Mouse (Mus musculus): ENCODE measurements around the gene Mipep. TPM values are rescaled to one million over a fixed set of nuclear protein-coding genes. Genes with fewer than 3 reads are reported as not detected.

Mipep gene
- polyA plus RNA-seq, 2 experiments: 13.1 to 21.4 TPM

DNA sequence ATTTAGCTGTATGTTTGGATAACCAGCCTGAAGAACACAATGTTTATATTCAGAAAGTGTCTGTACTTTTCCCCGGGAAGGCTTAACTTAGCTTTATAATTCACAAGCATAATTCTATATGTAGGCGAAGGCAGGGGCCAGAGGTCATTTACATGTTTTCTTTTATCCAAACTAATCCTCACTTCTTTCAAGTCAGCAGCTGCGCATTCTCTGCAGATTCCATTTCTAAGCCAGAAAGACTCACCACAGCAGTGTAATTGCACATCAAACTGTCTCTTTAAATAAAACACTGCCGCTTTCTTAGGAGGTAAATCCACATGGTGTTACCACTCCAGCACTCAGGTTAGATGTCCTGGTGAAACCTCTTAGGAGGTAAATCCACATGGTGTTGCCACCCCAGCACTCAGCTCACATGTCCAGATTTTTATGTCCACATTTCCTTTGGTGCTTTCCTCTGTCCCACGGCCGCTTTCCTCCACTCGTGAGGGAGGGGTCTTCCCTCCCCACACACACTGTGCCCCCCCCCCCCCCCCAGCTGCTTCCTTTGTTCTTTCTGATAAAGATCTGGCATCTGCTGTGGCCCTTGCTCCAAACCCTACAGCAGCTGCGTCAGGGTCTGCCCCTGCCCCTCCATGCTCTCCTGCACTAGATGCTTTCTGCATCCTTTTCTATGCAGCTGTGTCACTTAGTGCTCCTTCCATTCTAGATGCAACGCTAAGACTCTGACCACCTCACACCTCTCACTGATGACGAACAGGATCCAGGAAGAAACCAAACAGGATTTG, 61.1 kb downstream of the Mipep start:
- WGBS: 40% methylated on average over 10 of the region's 10 CpGs
- Histone ChIP-seq H3K4me1 (ENCODE audit: control insufficient read depth, insufficient read depth, low read length) (no peaks in the 10 kb centered on the region), H3K9me3 (ENCODE audit: control insufficient read depth, low read length) (no peaks in the 10 kb centered on the region), H3K4me3 (replicated peaks; ENCODE audit: low read length) (no peak overlapping the region), H3K27me3 (ENCODE audit: control insufficient read depth, insufficient read depth, low read length) (no peaks in the 10 kb centered on the region), H3K36me3 (ENCODE audit: control insufficient read depth, insufficient read depth, low read length) (peaks cover 34% of the 10 kb centered on the region), H3K4me2 (replicated peaks; ENCODE audit: low read depth, low read length, severe bottlenecking) (no peak overlapping the region), H3K27ac (replicated peaks; ENCODE audit: low read depth, low read length) (no peak overlapping the region), H3K9ac (ENCODE audit: low read depth, low read length, severe bottlenecking) (no peak overlapping the region)
- DNase-seq (ENCODE audit: low spot score): no peak
- ATAC-seq (ENCODE audit: low FRiP score, low read depth): peak; percentile 57; the same call in 1 of the 2 replicates
- TF ChIP-seq POLR2A (IDR thresholded peaks at IDR 0.05; ENCODE audit: borderline replicate concordance, extremely low read depth, insufficient read depth, insufficient read length): no peak

- no peak overlapping the region for H3K4me3 ChIP-seq (replicated peaks; ENCODE audit: low read length)
- peaks cover 36% of the 10 kb centered on the region for H3K36me3 ChIP-seq (ENCODE audit: control insufficient read depth, insufficient read depth, low read length)
- ATAC-seq (ENCODE audit: low FRiP score, low read depth) (no peak), DNase-seq (ENCODE audit: low spot score) (no peak)
- H3K27me3 ChIP-seq (ENCODE audit: control insufficient read depth, insufficient read depth, low read length): no peaks in the 10 kb centered on the region
- no peak overlapping the region for H3K4me2 ChIP-seq (replicated peaks; ENCODE audit: low read depth, low read length, severe bottlenecking)
- TF ChIP-seq POLR2A (IDR thresholded peaks at IDR 0.05; ENCODE audit: borderline replicate concordance, extremely low read depth, insufficient read depth, insufficient read length): no peak
- 78% methylated on average over 5 of the region's 5 CpGs for WGBS
- no peak overlapping the region for H3K27ac ChIP-seq (replicated peaks; ENCODE audit: low read depth, low read length)
- no peak overlapping the region for H3K9ac ChIP-seq (ENCODE audit: low read depth, low read length, severe bottlenecking)
- H3K9me3 ChIP-seq (ENCODE audit: control insufficient read depth, low read length): no peaks in the 10 kb centered on the region
- no peaks in the 10 kb centered on the region for H3K4me1 ChIP-seq (ENCODE audit: control insufficient read depth, insufficient read depth, low read length)
These were observed 61.8 kb downstream of the Mipep start for GRCm38 (mm10) chr14:60846174-60846573.

DNA sequence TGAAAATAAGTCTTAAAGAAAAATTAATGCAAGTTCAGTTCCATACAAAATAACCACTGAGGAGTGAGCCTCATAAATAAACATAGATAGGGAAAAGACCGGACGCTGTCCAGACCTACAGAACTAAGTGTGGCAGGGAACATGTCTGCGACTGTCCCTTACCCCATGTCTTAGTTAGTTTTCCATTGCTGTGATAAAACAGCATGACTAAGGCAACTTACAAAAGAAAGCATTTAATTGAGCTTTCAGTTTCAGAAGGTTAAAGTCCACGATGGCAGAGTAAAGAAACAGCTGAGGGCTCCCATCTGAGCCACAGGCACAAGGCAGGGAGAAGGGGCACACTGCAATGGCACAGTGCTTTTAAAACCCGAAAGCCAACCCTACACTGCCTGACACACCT, 63.8 kb downstream of the Mipep start:
- H3K36me3 ChIP-seq (ENCODE audit: control insufficient read depth, insufficient read depth, low read length): peaks cover 45% of the 10 kb centered on the region
- no peak for TF ChIP-seq POLR2A (IDR thresholded peaks at IDR 0.05; ENCODE audit: borderline replicate concordance, extremely low read depth, insufficient read depth, insufficient read length)
- no peak for DNase-seq (ENCODE audit: low spot score)
- no peak for ATAC-seq (ENCODE audit: low FRiP score, low read depth)
- H3K4me3 ChIP-seq (replicated peaks; ENCODE audit: low read length): no peak overlapping the region
- no peak overlapping the region for H3K27ac ChIP-seq (replicated peaks; ENCODE audit: low read depth, low read length)
- H3K4me1 ChIP-seq (ENCODE audit: control insufficient read depth, insufficient read depth, low read length): no peaks in the 10 kb centered on the region
- H3K27me3 ChIP-seq (ENCODE audit: control insufficient read depth, insufficient read depth, low read length): no peaks in the 10 kb centered on the region
- whole genome bisulfite sequencing: 87% methylated on average over 5 of the region's 5 CpGs
- no peak overlapping the region for H3K9ac ChIP-seq (ENCODE audit: low read depth, low read length, severe bottlenecking)
- H3K4me2 ChIP-seq (replicated peaks; ENCODE audit: low read depth, low read length, severe bottlenecking): no peak overlapping the region
- H3K9me3 ChIP-seq (ENCODE audit: control insufficient read depth, low read length): no peaks in the 10 kb centered on the region

GRCm38 (mm10) chr14:60850101-60850500, 65.7 kb downstream of the Mipep start:
- Histone ChIP-seq H3K4me2 (replicated peaks; ENCODE audit: low read depth, low read length, severe bottlenecking) (no peak overlapping the region), H3K4me3 (replicated peaks; ENCODE audit: low read length) (no peak overlapping the region), H3K27ac (replicated peaks; ENCODE audit: low read depth, low read length) (no peak overlapping the region), H3K9me3 (ENCODE audit: control insufficient read depth, low read length) (no peaks in the 10 kb centered on the region), H3K9ac (ENCODE audit: low read depth, low read length, severe bottlenecking) (no peak overlapping the region), H3K27me3 (ENCODE audit: control insufficient read depth, insufficient read depth, low read length) (no peaks in the 10 kb centered on the region), H3K4me1 (ENCODE audit: control insufficient read depth, insufficient read depth, low read length) (no peaks in the 10 kb centered on the region), H3K36me3 (ENCODE audit: control insufficient read depth, insufficient read depth, low read length) (peaks cover 51% of the 10 kb centered on the region)
- no peak for DNase-seq (ENCODE audit: low spot score)
- WGBS: 83% methylated on average over 14 of the region's 14 CpGs
- no peak for ATAC-seq (ENCODE audit: low FRiP score, low read depth)
- no peak for TF ChIP-seq POLR2A (IDR thresholded peaks at IDR 0.05; ENCODE audit: borderline replicate concordance, extremely low read depth, insufficient read depth, insufficient read length)

GRCm38 (mm10) chr14:60851632-60852031, 67.3 kb downstream of the Mipep start:
- DNase-seq (ENCODE audit: low spot score): no peak
- Histone ChIP-seq H3K4me1 (ENCODE audit: control insufficient read depth, insufficient read depth, low read length) (no peaks in the 10 kb centered on the region), H3K4me2 (replicated peaks; ENCODE audit: low read depth, low read length, severe bottlenecking) (no peak overlapping the region), H3K4me3 (replicated peaks; ENCODE audit: low read length) (no peak overlapping the region), H3K36me3 (ENCODE audit: control insufficient read depth, insufficient read depth, low read length) (peaks cover 43% of the 10 kb centered on the region), H3K9ac (ENCODE audit: low read depth, low read length, severe bottlenecking) (no peak overlapping the region), H3K9me3 (ENCODE audit: control insufficient read depth, low read length) (no peaks in the 10 kb centered on the region), H3K27ac (replicated peaks; ENCODE audit: low read depth, low read length) (no peak overlapping the region), H3K27me3 (ENCODE audit: control insufficient read depth, insufficient read depth, low read length) (no peaks in the 10 kb centered on the region)
- ATAC-seq (ENCODE audit: low FRiP score, low read depth): no peak
- 85% methylated on average over 5 of the region's 5 CpGs for WGBS
- TF ChIP-seq POLR2A (IDR thresholded peaks at IDR 0.05; ENCODE audit: borderline replicate concordance, extremely low read depth, insufficient read depth, insufficient read length): no peak
